In the genomic region with DNA sequence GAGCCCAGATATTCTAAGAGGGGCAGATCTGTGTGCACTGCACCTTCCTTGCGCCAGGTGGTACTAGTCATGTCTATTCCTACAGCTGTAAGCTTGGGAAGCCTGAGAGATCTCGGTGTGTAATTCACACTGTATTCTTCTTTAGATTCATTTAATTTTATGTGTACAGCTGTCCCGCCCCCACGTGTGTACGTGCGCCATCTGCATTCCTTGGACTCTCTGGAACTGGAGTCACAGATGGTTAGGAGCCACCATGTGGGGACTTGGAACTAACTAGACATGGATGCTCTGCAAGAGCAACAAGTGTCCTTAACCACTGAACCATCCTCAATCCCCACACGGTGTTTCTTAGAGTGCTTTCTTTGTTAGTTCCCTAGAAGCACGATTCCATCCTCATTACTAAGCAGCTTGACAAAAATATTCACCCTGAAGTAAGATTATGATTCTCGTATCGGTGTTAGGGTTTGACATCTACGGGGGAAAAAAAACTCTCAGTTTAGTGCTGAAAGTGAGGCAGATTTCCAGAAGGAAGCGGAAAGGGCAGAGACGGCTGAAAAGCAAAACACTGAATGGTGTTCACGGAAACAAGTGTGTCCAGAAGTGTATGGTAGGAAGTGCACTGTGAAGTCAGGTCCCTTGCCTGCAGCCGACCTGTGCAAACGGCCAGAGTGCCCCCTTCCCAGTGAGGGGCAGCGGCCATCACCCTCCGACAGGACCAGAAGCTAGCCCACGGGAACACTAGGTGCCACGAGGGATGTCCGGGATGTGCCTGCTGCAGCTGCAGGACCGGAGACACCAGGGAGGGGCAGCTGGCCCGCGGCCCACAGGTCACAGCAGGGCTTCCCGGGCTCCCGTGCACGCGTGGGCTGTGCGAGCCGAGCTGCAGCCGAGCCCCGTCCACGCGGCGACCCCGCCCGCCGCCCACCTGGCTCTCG, we compare ENCODE assay signal across 9 mouse cellular contexts. TPM values are rescaled to one million over a fixed set of nuclear protein-coding genes. Genes with fewer than 3 reads are reported as not detected.
DNase-seq lines count a peak whose midpoint lies in the region; ATAC-seq and TF ChIP-seq lines count a peak whose summit lies in the region.
"Had no signal": no experiment of that assay in that cellular context is flagged by ENCODE, and none has a peak within 500 bp of the region (broad histone marks: within the 10 kb centered on the region; RNA-seq: fewer than 3 reads in every experiment).

No protein-coding gene starts in this region.

- TF ChIP-seq POLR2A in bone marrow macrophage, adult 2 months (IDR thresholded peaks at IDR 0.05; ENCODE audit: borderline replicate concordance, low read depth, low read length): no peak

- WGBS in forebrain, embryonic 12.5 days: 12% methylated on average over 39 of the region's 39 CpGs
- WGBS in hindbrain, embryonic 13.5 days: 12% methylated on average over 39 of the region's 39 CpGs
- 10% methylated on average over 39 of the region's 39 CpGs for WGBS in stomach, embryonic 14.5 days

- peak; percentile 69 for ATAC-seq in forebrain, embryonic 12.5 days (ENCODE audit: low FRiP score)
- no peak; the same call in 1 of the 2 replicates for ATAC-seq in hindbrain, embryonic 13.5 days (ENCODE audit: low FRiP score)
- ATAC-seq in megakaryocyte, adult 5-6 weeks (ENCODE audit: poor library complexity, severe bottlenecking): peak; percentile 28; the same call in 1 of the 2 replicates
- ATAC-seq in stomach, embryonic 14.5 days (ENCODE audit: insufficient number of reproducible peaks, insufficient read depth, low FRiP score, low read depth): peak; percentile 21; the same call in 1 of the 2 replicates

- no peaks in the 10 kb centered on the region for H3K36me3 ChIP-seq in forebrain, embryonic 12.5 days (replicated peaks)
- 0 out of 2 replicates have a peak, but pooled peaks cover 3% of the 10 kb centered on the region for H3K36me3 ChIP-seq in hindbrain, embryonic 13.5 days
- H3K36me3 ChIP-seq in stomach, embryonic 14.5 days (ENCODE audit: control insufficient read depth, insufficient read depth, low read length): no peaks in the 10 kb centered on the region

- peak; percentile 32 for DNase-seq in gastrocnemius, postnatal 14 days
- DNase-seq in gastrocnemius, adult 8-10 months (ENCODE audit: low spot score in 2 of 2): no peak
- peak; percentile 63 to 93 for DNase-seq in left cerebral cortex, adult 8-10 months (ENCODE audit: low spot score in 2 of 2)

- intact Hi-C loops in gastrocnemius, postnatal 14 days (cut with DNase I; ENCODE audit: low total_unique reads): no loop called here

- peak overlapping the region; percentile 69 for H3K4me3 ChIP-seq in bone marrow macrophage, adult 2 months (ENCODE audit: insufficient read depth, low read length)
- H3K4me3 ChIP-seq in forebrain, embryonic 12.5 days (replicated peaks): peak overlapping the region; percentile 94
- peak overlapping the region; percentile 88 for H3K4me3 ChIP-seq in hindbrain, embryonic 13.5 days
- H3K4me3 ChIP-seq in stomach, embryonic 14.5 days (ENCODE audit: low read depth, low read length): peak overlapping the region; percentile 80

- no peaks in the 10 kb centered on the region for H3K9me3 ChIP-seq in forebrain, embryonic 12.5 days
- no peaks in the 10 kb centered on the region for H3K9me3 ChIP-seq in hindbrain, embryonic 13.5 days
- no peaks in the 10 kb centered on the region for H3K9me3 ChIP-seq in stomach, embryonic 14.5 days (ENCODE audit: control insufficient read depth, low read depth, low read length)

- H3K4me2 ChIP-seq in forebrain, embryonic 12.5 days: peak overlapping the region; percentile 100
- H3K4me2 ChIP-seq in hindbrain, embryonic 13.5 days: peak overlapping the region; percentile 98
- peak overlapping the region; percentile 96 for H3K4me2 ChIP-seq in stomach, embryonic 14.5 days (replicated peaks; ENCODE audit: low read depth, low read length)

- no peaks in the 10 kb centered on the region for H3K27me3 ChIP-seq in forebrain, embryonic 12.5 days
- peaks cover 3% of the 10 kb centered on the region; the same call in 1 of the 2 replicates for H3K27me3 ChIP-seq in hindbrain, embryonic 13.5 days
- no peaks in the 10 kb centered on the region for H3K27me3 ChIP-seq in stomach, embryonic 14.5 days (ENCODE audit: control insufficient read depth, insufficient read depth, low read length)

- TF ChIP-seq CTCF in bone marrow macrophage, adult 2 months (IDR thresholded peaks at IDR 0.05; ENCODE audit: low read depth, low read length): no peak

- no peak overlapping the region for H3K27ac ChIP-seq in bone marrow macrophage, adult 2 months (ENCODE audit: insufficient read depth, low read depth, low read length)
- H3K27ac ChIP-seq in forebrain, embryonic 12.5 days: peak overlapping the region; percentile 67
- peak overlapping the region; percentile 88 for H3K27ac ChIP-seq in hindbrain, embryonic 13.5 days
- H3K27ac ChIP-seq in stomach, embryonic 14.5 days (ENCODE audit: low read length): peak overlapping the region; percentile 33; the same call in 1 of the 2 replicates

- H3K9ac ChIP-seq in forebrain, embryonic 12.5 days: peak overlapping the region; percentile 90
- H3K9ac ChIP-seq in hindbrain, embryonic 13.5 days: peak overlapping the region; percentile 91
- H3K9ac ChIP-seq in stomach, embryonic 14.5 days (replicated peaks; ENCODE audit: low read depth, low read length): peak overlapping the region; percentile 73

- peaks cover 4% of the 10 kb centered on the region for H3K4me1 ChIP-seq in bone marrow macrophage, adult 2 months (ENCODE audit: control insufficient read depth, insufficient read depth, low read length)
- peaks cover 12% of the 10 kb centered on the region for H3K4me1 ChIP-seq in forebrain, embryonic 12.5 days
- peaks cover 14% of the 10 kb centered on the region for H3K4me1 ChIP-seq in hindbrain, embryonic 13.5 days (replicated peaks)
- 0 out of 2 replicates have a peak, but pooled peaks cover 6% of the 10 kb centered on the region for H3K4me1 ChIP-seq in stomach, embryonic 14.5 days (ENCODE audit: control insufficient read depth, insufficient read depth, low read length)

RNA-seq across cellular contexts. Expression of a gene that starts 24.0 kb away (rescaled TPM):
- total RNA-seq in gastrocnemius, postnatal 14 days (2021): 1 to 10 TPM; 5.8 to 6.6 TPM
- total RNA-seq in gastrocnemius, adult 8-10 months (2022): 10 to 100 TPM in 2 of 4 experiments, 1 to 10 TPM in 2; 7.9 to 10.8 (median 9.8) TPM
- polyA plus RNA-seq in bone marrow macrophage, adult 2 months (2012; ENCODE audit: insufficient read depth, insufficient read length, missing spikeins): 5.1 and 6.8 TPM in 2 replicates
- 13.1 and 13.6 TPM in 2 replicates for polyA plus RNA-seq in forebrain, embryonic 12.5 days (2016; fragmentation: Nextera tagmentation; extraction: Ambion mirVana)
- polyA plus RNA-seq in hindbrain, embryonic 13.5 days (2015; fragmentation: Nextera tagmentation; extraction: Ambion mirVana): 8.0 and 9.3 TPM in 2 replicates
- 10 to 100 TPM; 18.8 to 22.9 (median 21.6) TPM for total RNA-seq in left cerebral cortex, adult 8-10 months (2022)
- 22.8 and 25.3 TPM in 2 replicates for total RNA-seq in megakaryocyte, adult 5-6 weeks (2015)
- total RNA-seq in megakaryocyte, adult 5-6 weeks (2017): 14.8 and 21.9 TPM in 2 replicates
- polyA plus RNA-seq in stomach, embryonic 14.5 days (2014; fragmentation: Nextera tagmentation; extraction: Ambion mirVana): 10.7 and 10.8 TPM in 2 replicates

RNA-seq across cellular contexts. Expression of a gene that starts 38.8 kb away (rescaled TPM):
- total RNA-seq in gastrocnemius, postnatal 14 days (2021): 1 to 10 TPM; 1.8 to 2.0 TPM
- under 1 TPM; 0.49 to 0.85 (median 0.74) TPM for total RNA-seq in gastrocnemius, adult 8-10 months (2022)
- not detected in 2 replicates for polyA plus RNA-seq in bone marrow macrophage, adult 2 months (2012; ENCODE audit: insufficient read depth, insufficient read length, missing spikeins)
- polyA plus RNA-seq in forebrain, embryonic 12.5 days (2016; fragmentation: Nextera tagmentation; extraction: Ambion mirVana): 3.3 and 4.2 TPM in 2 replicates
- polyA plus RNA-seq in hindbrain, embryonic 13.5 days (2015; fragmentation: Nextera tagmentation; extraction: Ambion mirVana): 1.8 and 2.7 TPM in 2 replicates
- total RNA-seq in left cerebral cortex, adult 8-10 months (2022): under 1 TPM in 2 of 4 experiments, not detected in 2; 0.21 to 0.23 TPM
- 0.23 TPM in 1 of 2 replicates, not detected in the other for total RNA-seq in megakaryocyte, adult 5-6 weeks (2015)
- total RNA-seq in megakaryocyte, adult 5-6 weeks (2017): not detected in 2 replicates
- 5.9 and 7.3 TPM in 2 replicates for polyA plus RNA-seq in stomach, embryonic 14.5 days (2014; fragmentation: Nextera tagmentation; extraction: Ambion mirVana)
- total RNA-seq: neutrophil, adult 5-6 weeks had no signal

Comparison
In these comparisons a context has a peak if more than half of its experiments do, and no peak if none do; other contexts are left out.
1. DNase-seq: peak in gastrocnemius, postnatal 14 days (single experiment) and left cerebral cortex, adult 8-10 months (2 of 2); none in gastrocnemius, adult 8-10 months (0 of 2).
2. Peak in every context shown above with its lines, with median percentiles within 50 percentile points of each other: H3K4me3 ChIP-seq, H3K4me2 ChIP-seq and H3K9ac ChIP-seq.